Mouse (Mus musculus): ENCODE measurements around the gene Zik1. TPM values are rescaled to one million over a fixed set of nuclear protein-coding genes. Genes with fewer than 3 reads are reported as not detected.

The Zik1 gene
- total RNA-seq (2014; fragmentation: Nextera tagmentation) (2.6 and 4.4 TPM in 2 replicates), total RNA-seq (2017) (1.9 and 2.4 TPM in 2 replicates)

GRCm38 (mm10) chr7:10494786-10495521 is at the start of gene Zik1:
Gene Zik1 (minus strand): TSS chr7:10495394.
- peak; percentile 99 for ATAC-seq (replicated peaks; ENCODE audit: poor library complexity, severe bottlenecking)

GRCm38 (mm10) chr7:10495578-10495977 is 384 bp upstream of the Zik1 start:
- ATAC-seq (replicated peaks; ENCODE audit: poor library complexity, severe bottlenecking) = no peak

GRCm38 (mm10) chr7:10480588-10481233 is 14.5 kb downstream of the Zik1 start:
- no peak for ATAC-seq (replicated peaks; ENCODE audit: poor library complexity, severe bottlenecking)

- no peak for ATAC-seq (replicated peaks; ENCODE audit: poor library complexity, severe bottlenecking)
Observed at GRCm38 (mm10) chr7:10479813-10480212, 15.4 kb downstream of the Zik1 start.

GRCm38 (mm10) chr7:10458166-10458565 is 37.0 kb downstream of the Zik1 start:
- no peak for ATAC-seq (replicated peaks; ENCODE audit: poor library complexity, severe bottlenecking)

- ATAC-seq (replicated peaks; ENCODE audit: poor library complexity, severe bottlenecking) = no peak
Observed at GRCm38 (mm10) chr7:10443031-10443430, 52.2 kb downstream of the Zik1 start, which contains the start of gene Vmn1r67. Gene Vmn1r67 (plus strand): TSS chr7:10443331.

Other genes with a start within 250 kb of the Zik1 start
- gene Vmn1r66, start 217.4 kb downstream of the Zik1 start, total RNA-seq (2014; fragmentation: Nextera tagmentation) = not detected in 2 replicates
- gene Vmn1r66, start 217.4 kb downstream of the Zik1 start, total RNA-seq (2017) = not detected in 2 replicates
- gene Vmn1r67, start 52.1 kb downstream of the Zik1 start, total RNA-seq (2014; fragmentation: Nextera tagmentation) = not detected in 2 replicates
- gene Vmn1r67, start 52.1 kb downstream of the Zik1 start, total RNA-seq (2017) = not detected in 2 replicates
- gene Vmn1r68, start 63.1 kb upstream of the Zik1 start, total RNA-seq (2014; fragmentation: Nextera tagmentation) = not detected in 2 replicates
- gene Vmn1r68, start 63.1 kb upstream of the Zik1 start, total RNA-seq (2017) = not detected in 2 replicates
- not detected in 2 replicates for gene Vmn1r69, start 118.3 kb upstream of the Zik1 start, total RNA-seq (2014; fragmentation: Nextera tagmentation)
- not detected in 2 replicates for gene Vmn1r69, start 118.3 kb upstream of the Zik1 start, total RNA-seq (2017)
- gene Vmn1r70, start 136.1 kb upstream of the Zik1 start, total RNA-seq (2014; fragmentation: Nextera tagmentation) = not detected in 2 replicates
- gene Vmn1r70, start 136.1 kb upstream of the Zik1 start, total RNA-seq (2017) = not detected in 2 replicates
- not detected in 2 replicates for gene Nlrp4b, start 192.4 kb upstream of the Zik1 start, total RNA-seq (2014; fragmentation: Nextera tagmentation)
- not detected in 2 replicates for gene Nlrp4b, start 192.4 kb upstream of the Zik1 start, total RNA-seq (2017)